Mouse (Mus musculus) neural tube, embryonic 12.5 days (tissue): ENCODE data around the gene Thada. TPM values are rescaled to one million over a fixed set of nuclear protein-coding genes. Genes with fewer than 3 reads are reported as not detected.

Source experiments
- ATAC-seq: fragments of 200-750 bp; cut with Nextera tagmentation; 2 replicates; pipeline ENCODE4 v1.8.0; 2017; ENCODE audit warnings: low read depth, mild to moderate bottlenecking, moderate TSS enrichment, moderate library complexity; ENCODE audit not compliant: low FRiP score
- H3K27ac ChIP-seq: fragments of 300-500 bp; sonication (generic); 2 replicates; pipeline ENCODE4 v1.5.1; 2016
- H3K27me3 ChIP-seq: fragments of 300-500 bp; sonication (generic); replicated peaks from 2 replicates; pipeline ENCODE4 v1.6.1; 2016; ENCODE audit warnings: mild to moderate bottlenecking
- H3K36me3 ChIP-seq: fragments of 300-500 bp; sonication (generic); 2 replicates; pipeline ENCODE4 v1.6.1; 2016; ENCODE audit warnings: mild to moderate bottlenecking
- H3K4me1 ChIP-seq: fragments of 300-500 bp; sonication (generic); 2 replicates; pipeline ENCODE4 v1.6.1; 2016
- H3K4me2 ChIP-seq: fragments of 300-500 bp; sonication (generic); replicated peaks from 2 replicates; pipeline ENCODE4 v1.6.1; 2016; ENCODE audit warnings: mild to moderate bottlenecking
- H3K4me3 ChIP-seq: fragments of 300-500 bp; sonication (generic); 2 replicates; pipeline ENCODE4 v1.5.1; 2016
- H3K9ac ChIP-seq: fragments of 300-500 bp; sonication (generic); 2 replicates; pipeline ENCODE4 v1.6.1; 2016; ENCODE audit warnings: mild to moderate bottlenecking
- H3K9me3 ChIP-seq: fragments of 300-500 bp; sonication (generic); 2 replicates; pipeline ENCODE4 v1.6.1; 2016; ENCODE audit warnings: mild to moderate bottlenecking
- WGBS: fragments of 180-500 bp; shearing (Covaris S2); methylation state at CpG from one replicate; pipeline ENCODE4 v1.1.7; 2016; 5-methylcytosine and 5-hydroxymethylcytosine counted together
- polyA plus RNA-seq: library from polyadenylated mRNA; unstranded; fragments of >200 nt; fragmentation: Nextera tagmentation; extraction: Ambion mirVana; gene quantifications from 2 replicates; pipeline ENCODE4 v1.2.1, GENCODE M21; 2016

Gene Thada
- polyA plus RNA-seq, 1 experiment from 2014 or later = 9.2 TPM

DNA sequence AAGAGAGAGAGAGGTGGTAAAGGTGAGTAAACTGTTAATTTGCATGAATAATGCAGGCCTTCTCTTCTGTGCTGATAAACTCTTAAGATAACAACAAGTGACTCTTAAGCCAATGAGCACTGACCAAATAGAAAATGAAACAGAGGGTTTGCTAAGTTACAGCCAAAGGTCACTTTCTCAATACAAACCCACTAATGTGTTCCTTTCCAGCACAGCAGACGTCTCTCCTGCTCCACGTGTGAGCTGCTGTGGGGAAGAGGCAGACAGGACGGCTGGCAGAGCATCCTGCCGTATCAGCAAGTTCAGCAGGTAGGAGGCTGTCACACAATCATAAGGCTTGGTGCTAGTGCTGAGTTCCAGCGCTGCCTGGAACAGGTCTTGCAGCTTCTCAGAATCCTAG is 34.0 kb downstream of the Thada start:
- H3K36me3 ChIP-seq = peaks cover 72% of the 10 kb centered on the region
- H3K9me3 ChIP-seq = no peaks in the 10 kb centered on the region
- no peak overlapping the region for H3K27ac ChIP-seq
- no peaks in the 10 kb centered on the region for H3K4me1 ChIP-seq
- no peak overlapping the region for H3K4me2 ChIP-seq
- WGBS = 83% methylated on average over 5 of the region's 5 CpGs
- no peak overlapping the region for H3K4me3 ChIP-seq
- H3K9ac ChIP-seq = no peak overlapping the region
- ATAC-seq = no peak
- H3K27me3 ChIP-seq = no peaks in the 10 kb centered on the region

DNA sequence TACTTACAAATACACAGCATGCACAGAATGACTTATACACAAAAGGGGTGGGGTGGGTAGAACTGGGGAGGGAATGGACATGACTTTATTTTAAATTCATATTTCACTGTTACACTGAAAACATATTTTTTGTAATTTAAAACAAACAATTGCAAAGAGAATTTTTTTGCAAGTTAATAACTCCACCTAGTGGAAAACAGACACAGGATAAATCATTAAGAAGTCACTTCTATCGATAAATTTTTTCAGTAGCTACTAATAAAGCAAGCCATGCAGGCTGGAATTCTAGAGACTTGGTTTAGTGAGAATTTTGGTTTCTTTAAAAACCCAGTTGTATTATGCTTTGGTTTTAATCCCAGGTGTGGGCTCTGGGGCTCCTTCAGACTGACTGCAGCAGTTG is 41.7 kb downstream of the Thada start:
- no peak for ATAC-seq

DNA sequence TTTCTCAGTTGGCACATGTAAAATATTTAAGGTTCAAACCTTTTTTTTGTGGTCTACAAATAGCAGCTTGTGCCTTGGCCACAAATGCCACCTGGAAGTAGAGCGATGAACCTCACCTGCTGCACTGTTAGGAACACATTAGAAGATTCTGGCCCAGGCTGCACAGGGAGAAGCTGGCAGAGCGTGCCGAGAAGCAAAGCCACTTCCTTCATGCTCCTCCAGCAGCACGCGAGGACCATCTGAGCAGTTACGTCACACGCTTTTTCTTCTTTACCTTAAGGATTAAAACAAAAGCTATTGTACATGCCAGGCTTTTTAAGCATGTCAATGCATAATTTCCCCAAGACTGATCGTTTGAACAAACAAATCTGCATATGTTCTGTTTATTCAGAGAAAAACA is 43.1 kb downstream of the Thada start:
- Histone ChIP-seq H3K4me1 (no peaks in the 10 kb centered on the region), H3K9me3 (no peaks in the 10 kb centered on the region), H3K36me3 (peaks cover 49% of the 10 kb centered on the region), H3K27me3 (no peaks in the 10 kb centered on the region), H3K4me2 (no peak overlapping the region), H3K9ac (no peak overlapping the region), H3K4me3 (no peak overlapping the region), H3K27ac (no peak overlapping the region)
- ATAC-seq = no peak
- 88% methylated on average over 8 of the region's 8 CpGs for WGBS

More for the DNA sequence above, 41.7 kb downstream of the Thada start:
- no peak overlapping the region for H3K27ac ChIP-seq
- H3K9ac ChIP-seq = no peak overlapping the region
- H3K4me1 ChIP-seq = no peaks in the 10 kb centered on the region
- peaks cover 62% of the 10 kb centered on the region for H3K36me3 ChIP-seq
- no peak overlapping the region for H3K4me3 ChIP-seq
- 90% methylated on average over 1 of the region's 1 CpGs for WGBS
- H3K4me2 ChIP-seq = no peak overlapping the region
- no peaks in the 10 kb centered on the region for H3K27me3 ChIP-seq
- no peaks in the 10 kb centered on the region for H3K9me3 ChIP-seq

DNA sequence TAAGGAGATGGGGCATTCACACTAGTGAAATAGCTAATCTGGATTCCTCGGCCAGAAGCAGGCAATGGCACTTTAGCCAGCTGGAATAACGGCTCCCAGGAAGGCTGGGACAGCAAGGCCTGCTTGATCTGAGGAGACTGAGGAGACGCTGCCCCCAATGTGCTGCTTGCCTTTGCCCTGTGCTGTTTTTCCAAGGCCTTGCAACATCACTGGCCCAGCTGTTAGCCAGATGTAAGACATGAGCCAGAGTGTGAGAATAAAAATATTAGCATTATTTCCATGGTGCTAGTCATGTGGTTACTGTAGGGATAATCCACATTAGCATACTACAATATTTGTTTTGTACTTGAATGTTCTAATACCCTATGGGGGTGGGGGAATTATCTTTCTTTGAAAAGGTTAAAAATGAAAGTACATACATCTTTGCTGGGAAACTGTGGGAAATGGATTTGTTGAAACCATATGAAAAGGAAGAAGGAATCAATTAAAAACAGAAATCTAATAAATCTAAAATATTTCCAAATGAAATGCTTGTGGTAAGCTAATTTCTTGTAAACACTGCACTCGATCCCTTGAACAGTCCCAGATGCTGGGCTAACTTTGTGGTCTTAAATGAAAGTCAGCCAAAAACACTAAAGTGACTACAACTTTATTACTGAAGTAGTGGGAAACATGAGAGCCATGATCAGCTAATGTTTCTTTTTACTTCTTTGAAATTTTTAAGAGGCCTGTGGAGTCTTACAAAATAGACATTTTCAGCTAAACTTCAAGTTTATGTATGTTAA is 43.8 kb downstream of the Thada start:
- Histone ChIP-seq H3K36me3 (peaks cover 46% of the 10 kb centered on the region), H3K9ac (no peak overlapping the region), H3K27me3 (no peaks in the 10 kb centered on the region), H3K4me1 (no peaks in the 10 kb centered on the region), H3K9me3 (no peaks in the 10 kb centered on the region), H3K4me2 (no peak overlapping the region), H3K4me3 (no peak overlapping the region), H3K27ac (no peak overlapping the region)
- WGBS = 77% methylated on average over 4 of the region's 4 CpGs
- no peak for ATAC-seq

DNA sequence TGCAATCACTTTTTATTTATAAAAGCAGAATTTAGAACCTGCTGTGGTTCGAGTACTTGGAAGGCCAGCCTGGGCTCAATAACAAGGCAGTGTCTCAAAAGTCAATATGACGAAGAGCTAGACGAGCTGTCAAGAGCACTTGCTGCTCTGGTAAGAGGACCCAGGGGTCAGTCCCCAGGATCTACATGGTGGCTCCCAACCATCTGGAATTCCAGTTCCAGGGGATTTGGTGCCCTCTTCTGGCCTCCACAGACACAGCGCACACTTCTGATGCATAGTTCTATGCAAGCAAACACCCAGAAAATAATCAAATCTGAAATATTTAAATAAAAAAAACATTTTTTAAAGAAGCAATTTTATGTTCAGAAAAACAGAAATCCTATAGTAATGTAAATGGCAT is 45.0 kb downstream of the Thada start:
- peaks cover 38% of the 10 kb centered on the region for H3K36me3 ChIP-seq
- no peaks in the 10 kb centered on the region for H3K27me3 ChIP-seq
- H3K4me3 ChIP-seq = no peak overlapping the region
- no peaks in the 10 kb centered on the region for H3K4me1 ChIP-seq
- no peak overlapping the region for H3K4me2 ChIP-seq
- WGBS = 94% methylated on average over 4 of the region's 4 CpGs
- no peak for ATAC-seq
- no peak overlapping the region for H3K9ac ChIP-seq
- H3K27ac ChIP-seq = no peak overlapping the region
- H3K9me3 ChIP-seq = no peaks in the 10 kb centered on the region

DNA sequence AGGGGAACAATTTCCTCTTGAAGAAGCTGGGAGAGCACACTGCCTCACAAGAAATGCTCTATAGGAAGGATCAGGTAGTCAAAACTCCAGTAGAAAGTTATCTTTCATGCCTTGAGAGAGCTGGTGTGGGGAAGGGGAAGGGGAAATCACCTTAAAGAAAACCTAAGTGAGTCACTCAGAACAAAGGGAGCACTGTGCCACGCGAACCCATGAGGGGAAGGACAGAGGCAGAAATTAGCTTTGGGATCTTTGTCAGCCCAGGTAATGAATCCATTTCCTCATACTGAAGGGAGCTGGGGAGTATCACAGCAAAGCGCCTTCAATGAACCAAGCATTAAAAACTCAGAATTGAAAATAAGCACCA is 45.7 kb downstream of the Thada start:
- no peak overlapping the region for H3K4me3 ChIP-seq
- H3K36me3 ChIP-seq = peaks cover 30% of the 10 kb centered on the region
- H3K27ac ChIP-seq = no peak overlapping the region
- no peaks in the 10 kb centered on the region for H3K27me3 ChIP-seq
- no peaks in the 10 kb centered on the region for H3K9me3 ChIP-seq
- H3K4me2 ChIP-seq = no peak overlapping the region
- H3K4me1 ChIP-seq = no peaks in the 10 kb centered on the region
- WGBS = 81% methylated on average over 3 of the region's 3 CpGs
- no peak overlapping the region for H3K9ac ChIP-seq
- ATAC-seq = no peak

DNA sequence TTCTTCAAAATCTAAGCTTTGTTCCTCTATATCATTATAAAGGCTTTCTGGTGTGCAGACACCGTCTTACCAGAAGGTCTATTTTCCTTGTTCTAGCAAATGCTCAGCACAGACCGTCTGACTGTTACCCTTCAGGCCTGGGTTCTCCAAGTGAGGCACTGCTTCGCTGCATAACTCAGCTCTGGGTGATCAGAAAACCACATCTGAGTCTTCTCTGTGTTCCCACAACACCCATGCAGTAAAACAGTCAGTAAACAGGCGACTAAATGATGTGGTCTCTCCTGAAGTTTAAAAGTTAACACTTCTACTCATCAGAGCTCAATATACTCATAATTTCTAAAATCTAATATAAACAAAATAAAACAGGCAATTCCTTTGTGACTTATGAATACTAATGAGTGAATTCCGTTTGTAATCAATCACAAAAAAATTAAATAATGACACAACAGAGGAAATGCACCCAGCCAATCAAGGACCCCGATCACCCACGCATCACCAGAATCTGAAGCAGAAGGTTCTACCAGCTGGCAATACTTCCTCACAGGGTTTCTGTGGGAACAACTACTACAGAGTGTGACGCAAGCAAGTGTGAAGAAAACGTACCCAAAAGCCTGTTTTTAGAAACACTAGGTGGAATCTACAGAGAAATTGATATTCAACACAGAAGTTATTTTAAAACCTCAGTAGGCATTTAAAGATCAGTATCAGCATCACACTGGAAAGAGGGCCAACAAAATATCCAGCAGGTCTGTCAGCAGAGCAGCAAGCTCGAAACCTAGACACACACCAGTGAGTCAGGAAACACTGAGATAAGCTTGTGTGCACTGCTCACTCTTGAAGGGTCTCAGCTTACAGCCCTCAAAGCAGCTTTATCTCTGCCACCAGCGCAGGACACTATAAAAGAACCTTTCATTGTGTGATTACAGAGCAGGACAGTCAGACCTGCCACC is 46.4 kb downstream of the Thada start:
- Histone ChIP-seq H3K4me2 (no peak overlapping the region), H3K4me1 (no peaks in the 10 kb centered on the region), H3K27me3 (no peaks in the 10 kb centered on the region), H3K4me3 (no peak overlapping the region), H3K36me3 (peaks cover 23% of the 10 kb centered on the region), H3K9ac (no peak overlapping the region), H3K27ac (no peak overlapping the region), H3K9me3 (no peaks in the 10 kb centered on the region)
- WGBS = 77% methylated on average over 11 of the region's 11 CpGs
- ATAC-seq = no peak

DNA sequence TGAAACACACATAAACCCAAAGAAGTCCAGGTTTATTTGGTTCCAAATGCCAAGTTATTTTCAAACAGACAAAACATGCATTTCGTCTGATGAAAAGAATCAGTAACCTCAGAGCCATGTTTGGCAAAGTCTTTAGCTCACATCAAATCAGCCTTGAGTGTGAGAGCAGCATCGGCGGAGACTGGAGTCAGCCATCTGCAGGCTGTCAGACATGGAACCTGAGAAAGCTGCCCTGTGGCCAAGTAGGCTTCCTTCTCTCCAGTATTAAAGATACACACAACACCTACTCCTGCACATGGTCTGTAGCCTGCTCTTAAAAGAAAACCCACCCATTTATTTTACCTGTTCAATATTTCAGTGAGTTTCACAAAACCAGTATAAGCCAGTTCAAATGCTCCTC is 50.1 kb downstream of the Thada start:
- no peaks in the 10 kb centered on the region for H3K27me3 ChIP-seq
- no peak overlapping the region for H3K27ac ChIP-seq
- 93% methylated on average over 3 of the region's 3 CpGs for WGBS
- no peaks in the 10 kb centered on the region for H3K4me1 ChIP-seq
- ATAC-seq = no peak
- no peak overlapping the region for H3K4me3 ChIP-seq
- H3K9ac ChIP-seq = no peak overlapping the region
- no peaks in the 10 kb centered on the region for H3K9me3 ChIP-seq
- no peak overlapping the region for H3K4me2 ChIP-seq
- peaks cover 8% of the 10 kb centered on the region; the same call in 1 of the 2 replicates for H3K36me3 ChIP-seq

DNA sequence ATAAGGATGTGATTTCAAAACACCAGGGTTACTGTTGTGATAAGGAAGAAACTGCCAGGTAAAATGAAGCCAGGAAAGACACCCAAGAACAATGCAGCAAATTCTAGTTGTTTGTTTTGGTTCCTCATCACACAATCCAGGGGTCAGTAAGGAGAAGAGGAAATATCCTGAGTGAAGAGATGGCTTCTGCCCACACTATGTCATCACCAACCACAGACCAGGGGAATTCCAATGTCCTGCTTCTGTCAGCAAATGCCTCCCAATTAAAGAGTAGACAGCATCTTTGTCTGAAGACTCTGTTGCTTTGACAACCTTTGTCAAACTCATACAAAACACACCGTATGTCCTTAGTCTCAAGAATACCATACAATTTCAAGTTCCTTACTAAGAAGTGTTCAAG is 57.3 kb downstream of the Thada start:
- no peak for ATAC-seq
- Histone ChIP-seq H3K36me3 (no peaks in the 10 kb centered on the region), H3K9me3 (no peaks in the 10 kb centered on the region), H3K27me3 (no peaks in the 10 kb centered on the region), H3K4me3 (no peak overlapping the region), H3K9ac (no peak overlapping the region), H3K4me1 (no peaks in the 10 kb centered on the region), H3K27ac (no peak overlapping the region), H3K4me2 (no peak overlapping the region)
- WGBS = 92% methylated on average over 1 of the region's 1 CpGs

DNA sequence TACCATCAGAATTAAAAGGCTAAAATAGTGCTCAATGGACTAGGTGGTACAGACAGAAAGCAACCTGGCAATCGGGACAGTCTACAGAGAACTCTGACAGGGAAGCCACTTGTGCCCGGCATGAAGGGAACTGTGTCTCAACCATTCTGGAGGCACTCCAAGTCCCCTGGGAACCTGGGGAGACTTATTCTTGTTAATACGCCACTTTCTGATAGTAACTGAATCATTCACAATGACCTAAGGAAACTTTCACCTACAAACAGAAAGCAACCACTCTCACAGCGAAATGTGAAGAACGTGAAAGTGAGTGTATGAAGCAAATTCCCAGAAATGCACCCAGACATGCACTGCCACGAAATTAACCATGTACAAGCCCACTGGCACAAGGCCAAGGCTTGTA is 60.4 kb downstream of the Thada start:
- no peaks in the 10 kb centered on the region for H3K9me3 ChIP-seq
- ATAC-seq = no peak
- WGBS = 94% methylated on average over 6 of the region's 6 CpGs

DNA sequence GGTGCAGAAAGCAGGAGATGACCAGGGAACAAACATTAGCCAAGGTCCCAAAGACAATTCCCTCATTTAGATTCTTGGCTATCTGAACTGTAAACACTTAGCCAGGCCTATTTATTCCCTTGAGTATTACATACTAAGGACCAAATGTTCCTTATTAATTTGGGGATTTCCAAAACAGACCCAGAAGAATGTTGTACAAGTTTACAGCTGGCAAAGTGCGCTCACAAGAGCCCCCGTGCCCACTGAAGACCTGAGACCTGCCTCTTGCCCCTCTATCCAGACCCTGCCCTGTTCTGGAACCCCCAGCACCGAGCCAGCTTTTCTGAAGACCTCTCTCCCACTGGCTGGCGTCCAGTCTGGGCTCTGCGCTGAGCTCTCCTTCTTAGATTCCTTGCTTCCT is 64.2 kb downstream of the Thada start:
- Histone ChIP-seq H3K9me3 (no peaks in the 10 kb centered on the region), H3K27ac (no peak overlapping the region), H3K4me3 (no peak overlapping the region), H3K9ac (no peak overlapping the region), H3K27me3 (no peaks in the 10 kb centered on the region), H3K36me3 (peaks cover 3% of the 10 kb centered on the region), H3K4me2 (no peak overlapping the region), H3K4me1 (no peaks in the 10 kb centered on the region)
- ATAC-seq = no peak
- 95% methylated on average over 5 of the region's 5 CpGs for WGBS

More for the DNA sequence above, 60.4 kb downstream of the Thada start:
- peaks cover 3% of the 10 kb centered on the region; the same call in 1 of the 2 replicates for H3K36me3 ChIP-seq
- no peaks in the 10 kb centered on the region for H3K27me3 ChIP-seq
- no peak overlapping the region for H3K4me3 ChIP-seq
- no peak overlapping the region for H3K4me2 ChIP-seq
- H3K27ac ChIP-seq = no peak overlapping the region
- H3K9ac ChIP-seq = no peak overlapping the region
- no peaks in the 10 kb centered on the region for H3K4me1 ChIP-seq

DNA sequence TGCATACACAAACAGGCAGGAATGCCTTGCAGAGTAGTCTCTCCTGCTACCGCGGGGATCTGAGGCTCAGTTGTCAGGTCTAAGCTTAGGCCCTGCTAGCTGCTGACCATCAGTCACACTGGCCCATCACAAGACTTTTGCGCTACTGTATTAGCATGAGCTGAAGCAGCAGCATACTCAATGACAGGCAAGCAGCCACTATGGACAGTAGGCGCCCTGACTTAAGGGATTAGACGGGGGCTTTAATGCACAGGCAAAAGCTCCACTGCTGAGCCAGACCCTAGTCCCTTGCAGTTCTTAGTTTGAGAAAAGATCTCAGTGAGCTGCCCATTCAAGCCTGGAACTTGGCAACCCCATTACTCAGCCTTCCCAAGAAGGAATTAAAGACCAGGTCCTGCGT is 66.6 kb downstream of the Thada start:
- H3K4me2 ChIP-seq = no peak overlapping the region
- no peak for ATAC-seq
- H3K4me1 ChIP-seq = no peaks in the 10 kb centered on the region
- no peak overlapping the region for H3K27ac ChIP-seq
- WGBS = 96% methylated on average over 6 of the region's 6 CpGs
- H3K9me3 ChIP-seq = no peaks in the 10 kb centered on the region
- H3K27me3 ChIP-seq = no peaks in the 10 kb centered on the region
- H3K36me3 ChIP-seq = peaks cover 10% of the 10 kb centered on the region
- no peak overlapping the region for H3K9ac ChIP-seq
- H3K4me3 ChIP-seq = no peak overlapping the region
